Mouse (Mus musculus): ENCODE results near the gene Slc7a14. TPM values are rescaled to one million over a fixed set of nuclear protein-coding genes. Genes with fewer than 3 reads are reported as not detected.

Gene Slc7a14
- polyA plus RNA-seq, 1 experiment from 2014 or later: 0.11 TPM

GRCm38 (mm10) chr3:31161336-31161735 lies 148.8 kb downstream of the Slc7a14 start:
- Histone ChIP-seq H3K36me3 (ENCODE audit: control insufficient read depth, insufficient read depth, low read length) (no peaks in the 10 kb centered on the region), H3K9me3 (ENCODE audit: control insufficient read depth, low read length) (no peaks in the 10 kb centered on the region), H3K27ac (ENCODE audit: low read depth, low read length) (no peak overlapping the region), H3K4me3 (ENCODE audit: low read length) (no peak overlapping the region), H3K4me1 (ENCODE audit: control insufficient read depth, insufficient read depth, low read length) (no peaks in the 10 kb centered on the region), H3K27me3 (ENCODE audit: control insufficient read depth, insufficient read depth, low read length) (no peaks in the 10 kb centered on the region), H3K9ac (ENCODE audit: low read depth, low read length) (no peak overlapping the region), H3K4me2 (replicated peaks; ENCODE audit: low read depth, low read length) (no peak overlapping the region)
- no peak for ATAC-seq (ENCODE audit: low FRiP score, low TSS enrichment)
- 39% methylated on average over 6 of the region's 6 CpGs for WGBS

- ATAC-seq (ENCODE audit: low FRiP score, low TSS enrichment): no peak
- no peak overlapping the region for H3K4me2 ChIP-seq (replicated peaks; ENCODE audit: low read depth, low read length)
- no peaks in the 10 kb centered on the region for H3K36me3 ChIP-seq (ENCODE audit: control insufficient read depth, insufficient read depth, low read length)
- no peak overlapping the region for H3K4me3 ChIP-seq (ENCODE audit: low read length)
- no peak overlapping the region for H3K27ac ChIP-seq (ENCODE audit: low read depth, low read length)
- WGBS: 78% methylated on average over 10 of the region's 10 CpGs
- no peaks in the 10 kb centered on the region for H3K9me3 ChIP-seq (ENCODE audit: control insufficient read depth, low read length)
- no peak overlapping the region for H3K9ac ChIP-seq (ENCODE audit: low read depth, low read length)
- peaks cover 3% of the 10 kb centered on the region; the same call in 1 of the 2 replicates for H3K4me1 ChIP-seq (ENCODE audit: control insufficient read depth, insufficient read depth, low read length)
- H3K27me3 ChIP-seq (ENCODE audit: control insufficient read depth, insufficient read depth, low read length): no peaks in the 10 kb centered on the region
Observed at GRCm38 (mm10) chr3:31160046-31160445, 150.1 kb downstream of the Slc7a14 start.

GRCm38 (mm10) chr3:31157776-31158175 lies 152.4 kb downstream of the Slc7a14 start:
- Histone ChIP-seq H3K36me3 (ENCODE audit: control insufficient read depth, insufficient read depth, low read length) (no peaks in the 10 kb centered on the region), H3K27me3 (ENCODE audit: control insufficient read depth, insufficient read depth, low read length) (no peaks in the 10 kb centered on the region), H3K27ac (ENCODE audit: low read depth, low read length) (no peak overlapping the region), H3K4me2 (replicated peaks; ENCODE audit: low read depth, low read length) (no peak overlapping the region), H3K4me1 (ENCODE audit: control insufficient read depth, insufficient read depth, low read length) (peaks cover 3% of the 10 kb centered on the region; the same call in 1 of the 2 replicates), H3K9ac (ENCODE audit: low read depth, low read length) (no peak overlapping the region), H3K4me3 (ENCODE audit: low read length) (no peak overlapping the region), H3K9me3 (ENCODE audit: control insufficient read depth, low read length) (no peaks in the 10 kb centered on the region)
- 74% methylated on average over 15 of the region's 15 CpGs for WGBS
- ATAC-seq (ENCODE audit: low FRiP score, low TSS enrichment): no peak

GRCm38 (mm10) chr3:31156126-31156525 lies 154.1 kb downstream of the Slc7a14 start:
- no peaks in the 10 kb centered on the region for H3K27me3 ChIP-seq (ENCODE audit: control insufficient read depth, insufficient read depth, low read length)
- no peaks in the 10 kb centered on the region for H3K9me3 ChIP-seq (ENCODE audit: control insufficient read depth, low read length)
- no peak for ATAC-seq (ENCODE audit: low FRiP score, low TSS enrichment)
- no peak overlapping the region for H3K4me3 ChIP-seq (ENCODE audit: low read length)
- no peaks in the 10 kb centered on the region for H3K36me3 ChIP-seq (ENCODE audit: control insufficient read depth, insufficient read depth, low read length)
- H3K4me2 ChIP-seq (replicated peaks; ENCODE audit: low read depth, low read length): no peak overlapping the region
- H3K9ac ChIP-seq (ENCODE audit: low read depth, low read length): no peak overlapping the region
- H3K4me1 ChIP-seq (ENCODE audit: control insufficient read depth, insufficient read depth, low read length): peaks cover 3% of the 10 kb centered on the region; the same call in 1 of the 2 replicates
- 48% methylated on average over 3 of the region's 3 CpGs for WGBS
- H3K27ac ChIP-seq (ENCODE audit: low read depth, low read length): no peak overlapping the region

Other genes with a start within 250 kb of the Slc7a14 start
- gene Skil, start 215.3 kb downstream of the Slc7a14 start, polyA plus RNA-seq (2014; fragmentation: Nextera tagmentation; extraction: Ambion mirVana): 20.0 and 26.8 TPM in 2 replicates
- gene Cldn11, start 160.5 kb downstream of the Slc7a14 start, polyA plus RNA-seq (2014; fragmentation: Nextera tagmentation; extraction: Ambion mirVana): 47.5 and 53.0 TPM in 2 replicates